Mouse (Mus musculus) intestine, embryonic 15.5 days (tissue): ENCODE data around the gene Tgfbr3. TPM values are rescaled to one million over a fixed set of nuclear protein-coding genes. Genes with fewer than 3 reads are reported as not detected.

Experiments
- ATAC-seq: fragments of 200-750 bp; cut with Nextera tagmentation; 2 replicates; pipeline ENCODE4 v1.8.0; 2017; ENCODE audit warnings: moderate TSS enrichment, moderate library complexity
- H3K27ac ChIP-seq: fragments of 300-500 bp; sonication (generic); 2 replicates; pipeline ENCODE4 v1.5.1; 2015; ENCODE audit warnings: mild to moderate bottlenecking, inconsistent platforms
- H3K27me3 ChIP-seq: fragments of 300-500 bp; sonication (generic); replicated peaks from 2 replicates; pipeline ENCODE4 v1.6.1; 2015; ENCODE audit warnings: inconsistent platforms
- H3K36me3 ChIP-seq: fragments of 300-500 bp; sonication (generic); 2 replicates; pipeline ENCODE4 v1.6.1; 2015; ENCODE audit warnings: inconsistent platforms
- H3K4me1 ChIP-seq: fragments of 300-500 bp; sonication (generic); replicated peaks from 2 replicates; pipeline ENCODE4 v1.6.1; 2015; ENCODE audit warnings: inconsistent platforms
- H3K4me2 ChIP-seq: fragments of 300-500 bp; sonication (generic); replicated peaks from 2 replicates; pipeline ENCODE4 v1.6.1; 2015; ENCODE audit warnings: mild to moderate bottlenecking, inconsistent platforms
- H3K4me3 ChIP-seq: fragments of 300-500 bp; sonication (generic); replicated peaks from 2 replicates; pipeline ENCODE4 v1.5.1; 2015; ENCODE audit warnings: inconsistent platforms
- H3K9ac ChIP-seq: fragments of 300-500 bp; sonication (generic); 2 replicates; pipeline ENCODE4 v1.6.1; 2015; ENCODE audit warnings: inconsistent platforms
- H3K9me3 ChIP-seq: fragments of 300-500 bp; sonication (generic); 2 replicates; pipeline ENCODE4 v1.6.1; 2016; ENCODE audit warnings: inconsistent platforms
- whole genome bisulfite sequencing: fragments of 180-500 bp; shearing (Covaris S2); methylation state at CpG from one replicate; pipeline ENCODE4 v1.1.7; 2015; 5-methylcytosine and 5-hydroxymethylcytosine counted together
- polyA plus RNA-seq: library from polyadenylated mRNA; unstranded; fragments of >200 nt; fragmentation: Nextera tagmentation; extraction: Ambion mirVana; gene quantifications from 2 replicates; pipeline ENCODE4 v1.2.1, GENCODE M21; 2015

The Tgfbr3 gene
- polyA plus RNA-seq, 1 experiment from 2014 or later: 14.4 TPM

DNA sequence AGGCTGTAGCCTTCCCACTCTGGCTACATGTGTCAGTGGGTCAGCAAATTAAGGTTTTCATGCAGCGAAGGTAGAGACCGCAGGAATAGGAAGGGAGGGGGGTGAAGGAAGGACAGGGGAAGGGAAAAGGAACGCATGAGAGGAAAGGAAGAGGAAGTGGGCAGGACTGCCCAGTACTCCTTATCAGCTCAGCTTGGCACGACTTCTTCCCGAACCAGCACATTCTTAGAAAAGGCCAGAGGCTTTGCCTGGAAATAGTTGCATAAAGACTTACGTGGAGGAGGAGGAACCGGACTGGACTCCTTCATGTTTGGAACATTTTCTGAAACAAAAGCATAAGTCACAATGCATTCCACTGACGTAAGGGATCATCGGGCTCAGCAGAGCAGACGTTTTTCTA, 168.3 kb downstream of the Tgfbr3 start:
- Histone ChIP-seq H3K9ac (no peak overlapping the region), H3K4me3 (no peak overlapping the region), H3K9me3 (no peaks in the 10 kb centered on the region), H3K27ac (no peak overlapping the region), H3K36me3 (no peaks in the 10 kb centered on the region), H3K4me1 (peaks cover 11% of the 10 kb centered on the region), H3K27me3 (no peaks in the 10 kb centered on the region), H3K4me2 (no peak overlapping the region)
- no peak for ATAC-seq
- 69% methylated on average over 10 of the region's 10 CpGs for WGBS

DNA sequence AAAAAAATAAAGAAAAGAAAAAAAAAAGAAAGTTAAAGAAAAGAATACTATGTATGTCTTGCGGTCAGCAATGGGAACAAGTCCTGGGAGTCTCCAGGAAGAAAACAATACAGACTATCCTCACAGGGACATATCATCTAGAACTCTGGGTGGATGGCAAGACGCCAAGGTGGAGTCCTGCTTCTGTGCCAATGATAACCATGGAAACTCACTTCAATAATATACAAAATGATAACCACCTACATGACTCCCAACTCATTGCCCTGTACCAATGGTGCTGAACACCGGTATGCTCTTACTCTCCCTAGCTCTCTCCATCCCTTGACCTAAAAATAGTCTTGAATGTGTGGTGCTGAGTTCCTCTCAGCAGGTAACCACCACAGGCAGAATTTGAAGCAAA, 168.8 kb downstream of the Tgfbr3 start:
- Histone ChIP-seq H3K27ac (no peak overlapping the region), H3K4me1 (peaks cover 10% of the 10 kb centered on the region), H3K4me3 (no peak overlapping the region), H3K27me3 (no peaks in the 10 kb centered on the region), H3K36me3 (no peaks in the 10 kb centered on the region), H3K9ac (no peak overlapping the region), H3K9me3 (no peaks in the 10 kb centered on the region), H3K4me2 (no peak overlapping the region)
- 83% methylated on average over 3 of the region's 3 CpGs for WGBS
- ATAC-seq: no peak

DNA sequence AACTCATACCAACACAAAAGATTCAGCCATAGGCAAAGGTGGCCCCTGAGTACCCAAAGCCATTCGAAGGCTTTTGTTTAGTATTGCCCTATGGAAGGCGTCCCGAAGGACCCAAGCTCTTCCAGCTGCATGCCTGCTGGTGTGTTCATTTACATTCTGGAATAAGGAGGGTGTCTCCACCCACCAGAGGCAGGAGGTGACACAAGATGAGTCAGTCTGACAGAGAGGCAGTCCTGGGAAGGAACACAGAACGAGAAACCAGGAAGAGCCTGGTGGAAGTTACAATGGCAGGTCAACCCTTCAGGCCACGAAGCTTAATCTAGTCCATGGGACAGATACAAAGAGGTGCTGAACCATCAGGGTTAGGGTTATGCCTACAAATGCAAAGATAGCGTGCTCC, 169.5 kb downstream of the Tgfbr3 start:
- no peak for ATAC-seq
- H3K27me3 ChIP-seq: no peaks in the 10 kb centered on the region
- H3K4me2 ChIP-seq: no peak overlapping the region
- H3K9me3 ChIP-seq: no peaks in the 10 kb centered on the region
- no peak overlapping the region for H3K4me3 ChIP-seq
- H3K9ac ChIP-seq: no peak overlapping the region
- H3K27ac ChIP-seq: no peak overlapping the region
- H3K36me3 ChIP-seq: no peaks in the 10 kb centered on the region
- 0 out of 2 replicates have a peak, but pooled peaks cover 5% of the 10 kb centered on the region for H3K4me1 ChIP-seq
- WGBS: 75% methylated on average over 6 of the region's 6 CpGs

DNA sequence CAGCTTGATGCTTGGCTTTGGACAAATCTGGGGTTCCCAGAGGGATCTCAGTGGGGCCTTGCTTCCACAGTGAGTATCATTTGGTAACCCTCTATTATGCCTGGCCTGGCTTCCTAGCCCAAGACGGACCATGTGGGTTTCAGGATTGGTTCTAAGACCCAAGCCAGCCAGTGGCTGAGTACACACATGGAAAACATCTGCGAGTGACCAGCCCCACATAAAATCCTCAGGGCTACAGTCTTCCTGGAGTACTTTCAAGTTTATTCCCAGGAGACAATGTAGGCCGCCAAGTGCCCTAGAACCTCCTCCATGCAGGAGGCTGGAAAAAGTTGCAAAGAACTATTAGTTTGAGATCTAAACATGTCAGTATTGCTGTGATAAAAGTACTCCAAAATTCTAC, 172.6 kb downstream of the Tgfbr3 start:
- 58% methylated on average over 3 of the region's 3 CpGs for WGBS
- no peaks in the 10 kb centered on the region for H3K27me3 ChIP-seq
- no peak overlapping the region for H3K27ac ChIP-seq
- no peak for ATAC-seq
- no peaks in the 10 kb centered on the region for H3K36me3 ChIP-seq
- H3K4me2 ChIP-seq: no peak overlapping the region
- H3K9me3 ChIP-seq: no peaks in the 10 kb centered on the region
- no peak overlapping the region for H3K9ac ChIP-seq
- no peak overlapping the region for H3K4me3 ChIP-seq
- peaks cover 10% of the 10 kb centered on the region for H3K4me1 ChIP-seq

DNA sequence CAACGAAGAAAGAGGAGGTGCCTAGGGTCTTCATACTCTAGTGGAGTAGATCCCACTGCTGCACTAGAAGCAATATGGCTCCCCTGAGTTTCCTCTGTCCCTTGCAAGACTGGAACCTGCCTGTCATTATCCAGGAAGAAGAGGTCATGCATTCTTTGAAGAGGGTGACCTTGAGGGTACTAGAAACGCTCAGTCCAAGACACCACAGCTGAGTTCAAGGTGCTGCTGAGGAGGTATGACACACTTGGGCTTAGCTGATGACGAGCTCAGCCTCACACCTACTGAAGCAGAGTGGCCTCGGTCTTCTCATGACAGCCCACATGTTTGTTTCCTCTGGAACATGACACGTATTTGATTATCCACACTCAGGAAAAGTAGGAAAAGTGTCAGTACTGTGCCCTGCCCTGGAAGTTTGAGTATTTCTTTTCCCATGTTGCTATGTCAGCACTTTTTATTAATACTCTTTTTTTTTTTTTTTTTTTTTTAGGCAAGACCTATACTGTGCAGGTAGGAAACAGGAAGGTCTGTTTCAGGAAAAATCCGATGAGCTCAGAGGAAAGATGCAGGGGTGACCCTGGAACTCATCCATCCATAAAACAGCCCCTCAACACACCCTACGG, 176.7 kb downstream of the Tgfbr3 start:
- Histone ChIP-seq H3K9me3 (no peaks in the 10 kb centered on the region), H3K27me3 (no peaks in the 10 kb centered on the region), H3K4me3 (no peak overlapping the region), H3K27ac (0 out of 2 replicates have a peak overlapping the region, but pooled peaks have one; percentile 13), H3K4me1 (peaks cover 29% of the 10 kb centered on the region), H3K9ac (no peak overlapping the region), H3K36me3 (no peaks in the 10 kb centered on the region), H3K4me2 (no peak overlapping the region)
- ATAC-seq: no peak
- 67% methylated on average over 7 of the region's 7 CpGs for whole genome bisulfite sequencing

DNA sequence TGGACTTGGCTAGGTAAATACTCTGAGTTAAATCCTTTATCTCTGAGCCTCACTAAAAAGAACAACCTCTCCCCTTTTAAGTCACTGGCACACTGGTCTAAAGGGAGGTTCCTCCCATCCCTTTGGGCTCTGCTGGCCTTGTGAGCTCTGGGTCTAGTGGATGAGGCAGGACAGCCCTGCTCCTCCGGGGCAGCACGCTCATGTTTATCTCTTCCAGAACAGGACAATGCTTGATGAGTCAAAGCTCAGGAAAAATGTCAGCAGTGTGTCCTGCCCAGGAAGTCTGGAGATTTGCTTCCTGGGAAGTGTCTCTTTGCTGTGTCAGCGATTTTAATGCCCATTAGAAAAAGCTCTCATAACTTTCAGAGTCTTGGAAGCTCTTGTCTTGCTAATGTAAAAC, 177.6 kb downstream of the Tgfbr3 start:
- Histone ChIP-seq H3K9ac (no peak overlapping the region), H3K4me2 (no peak overlapping the region), H3K27me3 (no peaks in the 10 kb centered on the region), H3K27ac (peak overlapping the region; percentile 62), H3K36me3 (no peaks in the 10 kb centered on the region), H3K9me3 (no peaks in the 10 kb centered on the region), H3K4me3 (no peak overlapping the region), H3K4me1 (peaks cover 32% of the 10 kb centered on the region)
- no peak for ATAC-seq
- WGBS: 19% methylated on average over 3 of the region's 3 CpGs

DNA sequence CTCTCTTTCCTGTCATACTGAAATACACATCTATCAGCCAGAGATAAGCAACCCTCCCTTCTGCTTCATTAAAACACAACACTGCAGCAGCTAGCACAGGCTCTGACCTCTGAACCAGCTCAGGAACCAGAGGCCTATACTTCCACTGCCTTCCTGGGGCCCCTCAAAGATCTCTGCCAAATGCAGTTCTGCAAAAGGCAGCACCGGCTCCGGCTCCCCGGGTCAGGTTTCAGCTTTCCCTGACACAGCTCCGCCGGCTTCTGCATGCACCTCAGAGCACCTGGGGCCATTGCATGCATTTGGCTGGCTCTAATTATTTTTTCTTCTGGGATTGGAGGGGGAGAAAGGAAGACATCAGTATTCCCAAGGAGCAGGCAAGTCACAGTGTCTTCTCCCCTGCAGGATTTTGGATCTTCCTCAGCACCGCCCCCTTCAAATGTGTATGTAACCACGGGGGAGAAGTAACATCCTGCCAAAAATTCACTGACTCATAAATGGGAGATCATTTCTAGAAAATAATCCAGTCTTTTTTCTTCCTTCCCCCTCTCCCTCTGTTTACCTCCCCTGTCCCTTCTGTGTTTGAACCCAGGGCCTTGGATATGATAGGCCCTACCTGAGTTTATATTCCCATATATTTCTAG, 178.4 kb downstream of the Tgfbr3 start:
- Histone ChIP-seq H3K4me2 (peak overlapping the region; percentile 12), H3K9ac (no peak overlapping the region), H3K27me3 (no peaks in the 10 kb centered on the region), H3K4me3 (no peak overlapping the region), H3K9me3 (no peaks in the 10 kb centered on the region), H3K27ac (peak overlapping the region; percentile 75), H3K4me1 (peaks cover 29% of the 10 kb centered on the region), H3K36me3 (no peaks in the 10 kb centered on the region)
- 17% methylated on average over 7 of the region's 7 CpGs for WGBS
- peak; percentile 75 for ATAC-seq

DNA sequence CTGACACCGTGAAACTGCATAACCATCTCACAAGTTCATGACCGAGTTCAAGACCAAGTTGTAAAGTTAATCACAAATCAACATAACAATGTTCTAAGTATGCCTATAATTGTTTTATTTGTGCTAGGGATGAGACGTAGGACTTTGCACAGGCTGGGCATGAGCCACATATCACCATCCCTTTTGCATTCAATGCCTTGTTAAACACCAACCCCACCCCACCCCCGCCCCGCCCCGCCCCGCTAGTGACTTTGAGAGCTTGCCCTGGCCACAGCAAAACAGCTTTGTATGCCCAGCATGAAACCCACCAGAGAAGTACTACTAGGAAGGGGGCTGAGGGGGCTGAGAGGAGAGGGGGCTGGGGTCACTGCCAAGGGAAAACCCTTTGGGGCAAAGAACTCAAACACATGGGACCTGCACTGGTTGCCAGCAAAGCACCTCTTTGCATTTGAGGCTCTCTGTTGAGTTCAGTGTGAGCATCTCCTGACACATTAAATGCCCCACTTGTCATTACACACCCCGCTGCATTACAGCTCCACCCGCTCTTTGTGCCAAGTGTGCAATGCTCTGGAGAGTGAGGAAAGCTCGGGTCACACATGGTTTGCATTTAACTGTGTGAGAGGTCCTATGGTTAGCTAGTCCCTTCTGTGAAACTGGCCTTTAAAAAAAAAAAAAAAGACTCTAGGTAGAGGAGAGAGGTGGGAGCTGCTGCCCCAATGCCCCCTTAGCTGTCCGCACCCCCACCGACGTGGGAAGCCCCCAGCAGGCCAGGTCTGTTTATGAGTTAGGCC, 179.1 kb downstream of the Tgfbr3 start:
- Histone ChIP-seq H3K36me3 (no peaks in the 10 kb centered on the region), H3K4me2 (peak overlapping the region; percentile 12; the same call in 1 of the 2 replicates), H3K27me3 (no peaks in the 10 kb centered on the region), H3K4me3 (no peak overlapping the region), H3K9me3 (no peaks in the 10 kb centered on the region), H3K9ac (no peak overlapping the region), H3K27ac (peak overlapping the region; percentile 75), H3K4me1 (peaks cover 29% of the 10 kb centered on the region)
- 44% methylated on average over 13 of the region's 13 CpGs for WGBS
- peak; percentile 82 for ATAC-seq

DNA sequence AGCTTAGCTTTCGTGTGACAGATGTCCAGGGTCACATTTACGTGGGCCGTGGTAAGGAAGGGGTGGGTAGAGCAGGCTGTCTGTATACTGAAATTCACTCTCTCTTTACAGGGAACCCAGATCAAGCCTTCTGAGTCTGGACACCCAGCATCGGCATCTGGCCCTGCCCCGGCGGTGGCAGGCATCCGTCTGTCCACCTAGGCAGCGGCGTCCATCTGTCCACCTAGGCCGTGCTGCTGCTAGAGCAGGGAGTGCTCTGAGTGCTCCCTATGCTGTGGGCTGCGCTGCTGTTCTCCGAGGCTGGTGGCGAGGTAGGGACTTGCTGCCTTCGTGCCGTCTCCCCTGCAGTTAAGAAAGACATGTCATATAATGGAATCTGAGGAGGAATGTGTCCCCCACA, 180.0 kb downstream of the Tgfbr3 start:
- Histone ChIP-seq H3K36me3 (no peaks in the 10 kb centered on the region), H3K4me2 (no peak overlapping the region), H3K27ac (no peak overlapping the region), H3K27me3 (no peaks in the 10 kb centered on the region), H3K4me1 (peaks cover 29% of the 10 kb centered on the region), H3K4me3 (no peak overlapping the region), H3K9ac (no peak overlapping the region), H3K9me3 (no peaks in the 10 kb centered on the region)
- 88% methylated on average over 15 of the region's 15 CpGs for WGBS
- ATAC-seq: no peak

DNA sequence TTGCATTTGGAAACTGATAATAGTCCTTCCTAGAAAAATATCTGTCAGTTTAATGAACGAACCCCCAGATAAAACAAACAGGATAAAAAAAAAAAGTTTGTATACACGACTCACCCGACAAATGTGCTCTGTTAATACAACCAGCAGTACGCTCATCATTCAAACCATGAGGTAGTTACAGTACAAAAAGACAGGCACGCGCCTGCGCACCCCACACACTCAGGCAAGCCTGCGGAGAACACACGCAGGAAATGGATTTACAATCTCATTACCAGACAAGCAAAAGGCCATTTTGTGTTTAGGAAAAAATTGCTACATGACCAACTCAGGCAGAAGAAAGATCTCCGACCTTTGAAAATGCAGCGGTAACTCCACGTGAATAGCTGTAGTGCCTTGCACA, 182.6 kb downstream of the Tgfbr3 start:
- no peak overlapping the region for H3K4me3 ChIP-seq
- H3K4me1 ChIP-seq: peaks cover 22% of the 10 kb centered on the region
- ATAC-seq: no peak
- H3K36me3 ChIP-seq: no peaks in the 10 kb centered on the region
- 39% methylated on average over 12 of the region's 12 CpGs for WGBS
- no peak overlapping the region for H3K4me2 ChIP-seq
- no peaks in the 10 kb centered on the region for H3K27me3 ChIP-seq
- no peaks in the 10 kb centered on the region for H3K9me3 ChIP-seq
- no peak overlapping the region for H3K9ac ChIP-seq
- peak overlapping the region; percentile 72; the same call in 1 of the 2 replicates for H3K27ac ChIP-seq

DNA sequence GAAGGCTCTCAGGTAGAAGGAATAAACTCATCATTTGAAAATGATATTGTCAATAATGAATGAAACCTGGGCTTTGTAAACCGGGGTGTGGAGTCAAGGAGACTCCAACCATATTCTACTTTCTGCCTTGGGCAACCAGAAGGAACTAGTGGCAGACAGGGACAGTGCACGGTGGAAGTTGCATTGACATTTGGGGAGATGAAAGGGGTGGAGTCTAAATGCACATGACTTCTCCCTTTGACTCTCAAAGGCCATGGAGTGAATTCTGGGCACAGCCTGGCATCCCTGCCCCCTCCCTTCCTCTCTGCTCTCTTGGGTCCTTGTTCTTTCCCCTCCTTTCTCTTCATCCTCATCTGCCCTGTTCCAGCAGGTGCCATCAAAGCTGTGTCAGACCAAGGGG, 183.3 kb downstream of the Tgfbr3 start:
- H3K27ac ChIP-seq: no peak overlapping the region
- H3K9ac ChIP-seq: no peak overlapping the region
- H3K9me3 ChIP-seq: no peaks in the 10 kb centered on the region
- H3K36me3 ChIP-seq: no peaks in the 10 kb centered on the region
- no peak overlapping the region for H3K4me2 ChIP-seq
- peaks cover 20% of the 10 kb centered on the region for H3K4me1 ChIP-seq
- WGBS: 81% methylated on average over 2 of the region's 2 CpGs
- no peak overlapping the region for H3K4me3 ChIP-seq
- ATAC-seq: no peak
- no peaks in the 10 kb centered on the region for H3K27me3 ChIP-seq

DNA sequence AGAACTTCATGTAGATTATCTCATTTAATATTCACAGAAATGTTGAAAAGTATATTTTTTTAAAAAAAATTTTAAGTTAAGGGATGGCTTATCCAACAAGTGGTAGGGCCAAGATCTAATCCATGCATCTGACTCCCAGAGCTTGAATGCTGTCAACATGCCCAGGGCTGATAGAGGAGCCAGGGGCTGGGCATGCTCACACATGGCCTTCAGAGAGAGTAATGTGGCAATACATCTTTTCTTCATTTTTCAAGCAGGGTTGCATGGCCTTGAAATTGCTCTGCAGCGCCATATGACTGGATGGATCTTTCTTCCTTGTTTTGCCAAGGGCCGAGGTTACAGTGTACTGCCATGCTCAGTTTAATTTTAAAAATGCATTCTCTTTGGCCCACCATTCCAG, 185.8 kb downstream of the Tgfbr3 start:
- no peaks in the 10 kb centered on the region for H3K27me3 ChIP-seq
- H3K36me3 ChIP-seq: no peaks in the 10 kb centered on the region
- 88% methylated on average over 2 of the region's 2 CpGs for WGBS
- no peak overlapping the region for H3K4me2 ChIP-seq
- H3K9ac ChIP-seq: no peak overlapping the region
- no peak overlapping the region for H3K4me3 ChIP-seq
- H3K27ac ChIP-seq: no peak overlapping the region
- ATAC-seq: no peak
- H3K4me1 ChIP-seq: peaks cover 6% of the 10 kb centered on the region
- no peaks in the 10 kb centered on the region for H3K9me3 ChIP-seq
